8 mouse cellular contexts compared by ENCODE assay signal in genomic region chr9:62980777-62981202, GRCm38 (mm10). TPM values are rescaled to one million over a fixed set of nuclear protein-coding genes. Genes with fewer than 3 reads are reported as not detected.
DNase-seq lines count a peak whose midpoint lies in the region; ATAC-seq and TF ChIP-seq lines count a peak whose summit lies in the region.

No protein-coding gene starts in this region.

- peak overlapping the region; percentile 71 for H3K4me2 ChIP-seq in hindbrain, embryonic 13.5 days

- POLR2A ChIA-PET in Patski (lab: Charles Lee), result interaction anchor here (1.0 kb wide), 1 partner anchor 49 kb away, joined by 3 read pairs; no protein-coding TSS in a partner anchor

- ATAC-seq in Patski, result peak; percentile 78
- ATAC-seq in hindbrain, embryonic 13.5 days (ENCODE audit: low FRiP score), result peak; percentile 96

- peaks cover 26% of the 10 kb centered on the region for H3K4me1 ChIP-seq in hindbrain, embryonic 13.5 days (replicated peaks)

- WGBS in hindbrain, embryonic 13.5 days, result under 1% methylated on average over 38 of the region's 38 CpGs

- H3K9me3 ChIP-seq in hindbrain, embryonic 13.5 days, result no peaks in the 10 kb centered on the region

- TF ChIP-seq CTCF in Patski (IDR thresholded peaks at IDR 0.05), result no peak

- peak overlapping the region; percentile 97 for H3K27ac ChIP-seq in hindbrain, embryonic 13.5 days

- DNase-seq in Patski (ENCODE audit: low read depth, low spot score), result peak; percentile 60
- DNase-seq in cerebellum, postnatal 14 days, result peak; percentile 98 to 99
- peak; percentile 92 to 95 for DNase-seq in frontal cortex, postnatal 14 days (ENCODE audit: low spot score in 2 of 2)
- DNase-seq in layer of hippocampus, postnatal 25 days (ENCODE audit: extremely low spot score in 1 of 2, low spot score in 1 of 2), result peak; percentile 93 to 94
- DNase-seq in lung, postnatal 25 days (ENCODE audit: low spot score), result peak; percentile 96
- DNase-seq in retina, embryonic 14.5 days (ENCODE audit: low spot score), result peak; percentile 98
- DNase-seq in thymus, postnatal 4 days, result peak; percentile 100

- in situ Hi-C loops in Patski (cut with MboI; ENCODE audit: low pct_unique_long_range_greater_than_20kb), result loop anchor here (5.0 kb wide), 1 partner anchor 127 kb away; no protein-coding TSS in a partner anchor

- no peaks in the 10 kb centered on the region for H3K36me3 ChIP-seq in hindbrain, embryonic 13.5 days

- H3K27me3 ChIP-seq in Patski, result no peaks in the 10 kb centered on the region
- no peaks in the 10 kb centered on the region for H3K27me3 ChIP-seq in hindbrain, embryonic 13.5 days

- H3K9ac ChIP-seq in hindbrain, embryonic 13.5 days, result peak overlapping the region; percentile 89

- peak overlapping the region; percentile 94 for H3K4me3 ChIP-seq in hindbrain, embryonic 13.5 days

- CTCF ChIA-PET in Patski (lab: Charles Lee), result no interaction called here

RNA-seq across cellular contexts. Expression of gene Pias1, which starts 6.9 kb away (rescaled TPM):
- polyA plus RNA-seq in Patski (2021), result 25.7 TPM
- polyA plus RNA-seq in hindbrain, embryonic 13.5 days (2015; fragmentation: Nextera tagmentation; extraction: Ambion mirVana), result 64.9 and 68.2 TPM in 2 replicates
- total RNA-seq in layer of hippocampus, postnatal 25 days (2021), result 10 to 100 TPM; 57.8 to 63.8 TPM

Comparison
In these comparisons a context has a peak if more than half of its experiments do, and no peak if none do; other contexts are left out.
1. Peak in every context shown above with its lines: DNase-seq, ATAC-seq, H3K4me3 ChIP-seq and H3K27ac ChIP-seq.